Mouse (Mus musculus) CD4-positive, CD25-positive, alpha-beta regulatory T cell, adult 2 months (primary cell): ENCODE data around the gene Hectd2.

Source experiments
- DNase-seq: peaks from one replicate; pipeline ENCODE4 v3.0.0-alpha.2; 2012; ENCODE audit warnings: low read depth, low spot score

Hectd2 gene

DNA sequence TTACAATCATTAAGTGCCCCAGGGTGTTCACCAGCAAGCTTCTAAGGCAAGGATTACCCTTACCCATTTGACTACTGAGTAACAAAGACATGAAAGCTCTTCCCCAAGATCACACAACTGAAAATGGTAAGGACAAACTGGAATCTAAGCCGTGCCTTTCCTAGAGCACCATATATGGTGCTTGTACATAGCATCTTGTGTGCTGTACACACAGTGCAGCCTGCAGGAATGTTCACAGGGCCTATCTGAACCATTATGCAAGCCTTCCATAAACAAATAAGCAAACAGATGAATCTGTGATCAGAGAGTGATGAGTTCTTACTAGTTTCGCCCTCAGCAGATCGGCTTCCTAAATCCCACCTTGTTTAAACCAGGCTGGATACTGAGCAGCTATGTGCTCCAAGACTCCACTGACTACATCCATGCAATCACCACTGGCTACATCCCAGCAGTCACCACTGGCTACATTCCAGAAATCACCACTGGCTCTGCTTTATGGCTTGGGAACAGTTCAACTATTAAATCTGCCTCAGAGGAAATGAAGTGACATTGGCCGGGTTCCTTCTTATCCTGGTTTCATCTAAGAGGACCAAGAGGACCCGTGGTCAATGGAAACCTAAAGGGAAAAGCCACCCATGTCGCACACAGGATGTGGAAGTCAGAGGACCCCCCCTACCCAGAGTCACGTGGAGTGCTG, 91.8 kb downstream of the Hectd2 start:
- DNase-seq, result no peak

DNA sequence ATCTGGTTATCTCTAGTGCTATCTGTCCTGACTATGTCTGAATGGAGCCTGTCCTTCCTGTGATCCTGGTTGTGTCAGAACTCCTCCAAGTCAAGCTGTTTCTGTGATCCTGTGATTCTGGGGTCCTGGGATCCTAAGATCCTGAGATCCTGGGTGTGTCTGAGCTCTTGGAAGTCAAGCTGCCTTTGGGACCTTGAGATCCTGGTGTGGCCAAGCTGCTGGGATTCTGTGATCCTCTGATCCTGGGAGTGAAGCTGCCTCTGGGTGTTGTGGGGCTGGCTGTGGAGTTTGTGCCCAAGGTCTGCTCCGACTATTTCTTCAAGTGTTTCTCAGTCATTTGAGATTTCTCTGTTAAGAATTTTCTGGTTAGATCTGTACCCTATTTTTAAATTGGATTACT, 98.2 kb downstream of the Hectd2 start:
- no peak for DNase-seq

DNA sequence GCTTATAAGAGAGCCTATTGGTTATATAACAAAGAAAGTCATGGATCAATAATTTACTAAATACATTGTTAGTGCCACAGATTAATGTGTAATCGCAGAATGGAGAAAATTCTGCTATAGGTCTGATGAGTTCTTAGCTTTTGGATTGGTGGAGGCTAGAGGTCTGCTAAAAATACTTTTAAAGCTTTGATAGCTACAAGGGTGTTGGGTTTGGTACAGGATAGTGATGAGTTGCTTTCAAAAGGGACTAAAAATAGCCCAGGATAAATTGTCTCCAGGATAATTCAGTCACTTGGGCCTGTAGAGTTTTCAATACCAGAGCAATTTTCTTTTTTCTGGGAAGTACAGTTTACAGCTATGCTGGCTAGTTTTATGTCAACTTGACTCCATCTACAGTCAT, 108.3 kb downstream of the Hectd2 start:
- no peak for DNase-seq

DNA sequence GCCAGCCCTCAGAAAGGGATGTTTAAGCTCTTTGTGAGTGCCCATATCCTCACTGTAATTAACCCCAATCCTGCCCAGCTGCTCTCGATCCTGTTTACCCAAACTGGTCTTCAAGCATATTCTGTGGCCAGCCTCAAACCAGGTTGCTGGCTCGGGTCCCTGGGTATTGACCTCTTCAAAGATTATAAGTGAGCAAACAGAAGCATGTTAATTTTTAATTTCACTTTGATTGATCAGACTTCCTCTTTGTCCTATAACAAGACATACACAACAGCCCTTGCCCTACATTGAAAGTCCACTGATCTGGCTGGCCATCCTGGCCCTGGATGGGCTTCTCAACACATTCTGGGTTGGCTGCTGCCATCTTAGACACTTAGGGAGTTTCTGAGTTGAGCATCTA, 109.5 kb downstream of the Hectd2 start:
- no peak for DNase-seq

DNA sequence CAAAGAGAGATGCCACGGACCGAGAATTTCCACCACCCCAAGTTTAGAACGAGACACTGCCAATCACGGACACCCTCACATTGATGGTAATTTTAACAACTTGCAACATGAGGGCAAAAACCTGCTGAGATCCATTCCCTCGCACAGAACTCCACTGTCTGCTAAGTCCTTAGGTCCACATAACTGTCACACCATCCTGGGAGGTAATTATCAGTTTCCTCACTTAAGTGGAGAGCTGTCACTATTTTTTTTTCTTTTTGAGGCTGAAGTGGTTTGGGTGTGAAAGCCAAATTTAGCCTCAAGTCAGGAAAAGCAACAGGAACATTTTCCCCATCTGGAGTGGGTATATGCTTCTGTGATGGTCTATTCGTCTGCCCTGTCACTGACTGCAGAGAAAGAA, 110.0 kb downstream of the Hectd2 start:
- no peak for DNase-seq

DNA sequence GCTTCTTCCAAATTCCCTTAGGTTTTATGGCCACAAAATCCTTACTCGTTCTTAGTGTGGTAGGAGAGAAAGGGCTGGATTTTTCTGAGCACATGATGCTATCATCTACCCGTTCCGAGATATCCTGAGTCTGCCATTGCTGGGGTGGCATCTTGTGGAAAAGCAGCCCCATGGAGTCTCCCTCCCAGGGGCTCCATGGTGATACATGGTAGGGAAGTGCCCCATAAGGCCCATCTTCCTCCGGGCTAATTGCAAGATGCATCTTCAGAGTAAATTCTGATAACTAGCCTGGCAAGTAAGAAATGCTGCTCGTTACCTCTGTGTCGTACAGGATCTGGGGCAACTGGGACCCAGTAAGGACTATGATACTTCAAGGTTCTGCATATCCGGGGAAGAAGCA, 110.8 kb downstream of the Hectd2 start:
- DNase-seq, result no peak

DNA sequence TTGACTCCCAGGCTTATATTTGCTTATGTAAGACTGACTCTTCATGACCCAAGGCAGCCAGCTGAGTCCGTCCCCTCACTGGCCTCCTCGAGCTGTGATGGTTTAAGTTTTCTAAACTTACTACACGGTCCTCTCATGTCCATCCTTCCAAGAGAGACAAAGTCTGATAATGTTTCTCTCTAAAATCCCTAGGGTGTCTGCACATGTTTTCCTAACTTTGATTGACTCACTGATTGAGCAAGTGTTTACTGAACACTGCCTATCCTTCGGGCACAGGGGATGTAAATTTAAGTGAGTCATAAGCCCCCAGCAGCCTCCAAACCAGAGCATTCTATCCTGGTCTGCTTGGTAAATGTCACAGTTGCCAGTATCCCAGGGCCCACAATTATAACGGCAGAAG, 111.2 kb downstream of the Hectd2 start:
- DNase-seq, result no peak

DNA sequence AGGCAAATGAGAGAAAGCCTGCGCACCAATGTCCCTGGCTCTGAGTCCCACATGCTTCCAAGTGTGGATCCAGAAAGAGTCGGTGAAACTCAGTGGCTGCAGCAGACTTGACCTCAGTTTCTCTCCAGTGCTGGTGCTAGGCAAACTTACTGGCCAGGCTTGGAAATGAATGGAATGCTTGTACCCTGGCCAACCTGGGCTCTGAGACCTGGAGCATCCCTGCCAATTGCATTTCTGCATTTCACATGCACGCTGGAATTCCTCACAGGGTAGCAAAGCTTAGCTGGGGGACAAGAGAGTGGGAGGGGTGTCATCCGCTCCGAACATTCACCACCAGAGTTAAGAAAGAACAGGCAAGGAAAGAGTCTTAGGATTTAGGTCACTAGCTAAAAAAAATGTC, 112.0 kb downstream of the Hectd2 start:
- no peak for DNase-seq

DNA sequence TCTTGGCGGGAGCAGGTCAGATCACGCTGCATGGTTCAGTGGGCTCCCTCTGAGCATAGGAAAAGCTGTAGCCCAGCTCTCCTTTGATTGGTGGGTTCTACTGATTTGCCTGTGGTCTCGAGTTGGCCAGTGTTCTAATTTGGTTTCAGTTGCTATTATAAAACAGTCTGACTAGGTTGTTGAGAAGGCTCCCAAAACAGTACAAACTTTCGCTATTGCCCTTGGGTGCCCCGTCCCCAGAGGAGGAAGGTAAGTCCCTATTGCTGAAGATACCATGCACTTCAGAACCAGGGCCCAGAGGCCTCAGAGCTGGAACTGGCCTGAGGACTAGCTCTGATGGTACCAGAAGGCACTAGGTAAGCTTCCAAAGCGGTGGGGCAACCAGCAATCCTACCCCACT, 112.9 kb downstream of the Hectd2 start:
- no peak for DNase-seq

DNA sequence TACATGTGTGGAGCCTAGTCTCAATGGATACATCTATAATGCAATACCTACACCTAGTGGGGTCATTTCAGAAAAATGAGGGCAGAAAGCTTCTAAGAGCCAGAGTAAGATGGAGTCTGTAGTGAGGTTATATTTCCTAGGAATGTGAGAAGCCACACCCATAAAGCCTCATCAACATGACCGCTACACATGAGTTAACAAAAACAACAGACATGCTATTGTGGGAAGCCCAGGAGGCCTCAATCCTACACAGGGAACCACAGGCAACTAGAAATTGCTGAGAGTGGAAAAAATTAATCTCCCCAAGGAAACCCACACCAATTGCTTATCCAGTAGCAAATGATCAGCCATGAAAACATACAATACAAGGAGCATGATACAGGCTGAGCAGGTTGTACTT, 113.7 kb downstream of the Hectd2 start:
- DNase-seq, result no peak

DNA sequence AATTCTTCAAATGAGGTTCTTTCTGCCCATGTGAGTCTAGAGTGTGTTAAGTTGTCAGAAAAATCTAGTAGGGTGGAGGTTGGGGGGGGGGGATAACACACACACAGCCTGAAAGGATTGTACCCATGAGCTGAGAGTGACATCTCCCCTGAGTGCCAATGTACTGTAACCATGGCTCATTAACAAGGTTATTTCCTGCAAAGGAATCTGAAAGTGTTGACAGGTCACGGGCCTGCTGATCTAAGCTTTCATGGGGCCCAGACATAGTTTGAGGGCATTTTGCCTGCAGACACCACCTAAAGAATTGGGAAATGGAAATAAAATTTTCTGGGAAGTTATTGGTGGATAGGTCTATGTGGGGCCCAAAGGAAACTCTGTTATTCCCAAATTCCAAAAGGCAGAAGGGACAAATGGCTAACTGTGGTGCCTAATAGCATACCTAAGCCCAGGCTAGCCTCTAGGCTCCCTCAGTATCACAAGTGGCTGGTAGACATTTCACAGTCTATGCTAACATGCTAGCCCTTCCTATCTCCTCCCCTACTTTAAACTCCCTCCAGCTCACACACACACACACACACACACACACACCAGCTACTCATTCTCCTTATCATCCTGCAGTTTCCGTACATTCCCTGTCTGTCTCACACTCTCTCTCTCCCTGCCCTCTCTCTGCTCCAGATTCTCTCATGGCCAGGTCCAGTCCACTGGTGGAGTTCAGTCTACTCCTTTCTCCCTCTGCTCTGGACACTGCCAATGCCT, 114.6 kb downstream of the Hectd2 start:
- no peak for DNase-seq

DNA sequence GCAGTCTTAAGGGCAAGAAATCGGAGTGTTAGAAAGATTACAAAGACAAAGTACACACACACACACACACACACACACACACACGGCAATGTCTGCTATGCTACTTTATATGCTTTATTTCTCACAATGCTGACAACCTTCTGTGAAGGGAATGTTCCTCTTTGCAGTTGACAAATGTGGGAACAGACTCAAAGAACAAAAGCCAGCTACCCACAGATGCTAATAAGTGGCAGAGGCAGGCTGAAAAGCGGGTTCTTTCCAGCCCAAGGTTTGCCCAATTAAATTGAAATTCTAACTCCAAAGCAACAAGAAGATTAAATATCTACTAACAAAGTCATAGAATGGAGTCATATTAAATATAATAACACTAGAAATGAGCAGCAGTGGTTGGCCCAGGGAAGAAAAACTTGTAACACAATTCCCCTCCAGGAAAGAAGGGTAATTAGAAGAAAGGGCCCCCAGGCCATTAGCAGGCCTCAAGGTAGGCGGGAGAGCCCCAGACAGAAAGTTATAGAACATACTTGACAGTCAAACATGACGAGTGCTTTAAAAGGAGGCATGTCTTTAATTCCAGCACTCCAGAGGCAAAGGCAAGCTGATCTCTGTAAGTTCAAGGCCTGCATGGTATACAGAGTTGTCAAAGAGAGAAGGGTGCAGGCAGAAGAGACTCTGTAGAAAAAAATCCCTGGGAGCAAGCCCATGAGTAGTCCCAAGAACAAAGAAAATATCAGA, 115.4 kb downstream of the Hectd2 start:
- no peak for DNase-seq
